27 mouse cellular contexts compared by ENCODE assay signal in the genomic region with DNA sequence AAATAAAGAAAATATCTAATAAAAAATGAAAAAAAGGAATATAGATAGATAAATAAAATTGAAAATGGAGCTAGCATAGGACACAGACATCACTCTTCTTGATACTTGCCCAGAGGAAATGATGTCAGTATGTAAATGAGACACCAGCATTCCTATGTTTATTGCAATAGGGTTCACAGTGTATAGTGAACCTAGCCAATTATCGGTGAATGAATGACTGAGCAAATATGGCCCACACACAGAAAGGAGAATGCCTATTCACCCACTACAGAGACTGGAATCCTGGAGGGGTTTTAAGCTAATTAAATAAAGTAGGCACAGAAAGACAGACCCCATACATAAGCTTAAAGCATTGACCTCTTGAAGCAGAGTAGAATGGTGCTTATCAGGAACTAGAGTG.
"Had no signal": no experiment of that assay in that cellular context is flagged by ENCODE, and none has a peak within 500 bp of the region (broad histone marks: within the 10 kb centered on the region; RNA-seq: fewer than 3 reads in every experiment).

No protein-coding gene starts in this region.

- H3K36me3 ChIP-seq: heart, embryonic 13.5 days; heart, embryonic 15.5 days; hindbrain, embryonic 13.5 days; hindbrain, embryonic 15.5 days; intestine, embryonic 15.5 days; limb, embryonic 13.5 days; limb, embryonic 15.5 days; liver, embryonic 12.5 days had no signal

- ATAC-seq: inflammation-experienced regulatory T-cells, adult 6 months; intestine, embryonic 15.5 days; intestine, postnatal 0 days; liver, embryonic 12.5 days had no signal

- H3K4me2 ChIP-seq: heart, embryonic 11.5 days; heart, embryonic 13.5 days; heart, embryonic 15.5 days; hindbrain, embryonic 13.5 days; hindbrain, embryonic 15.5 days; intestine, embryonic 15.5 days; limb, embryonic 13.5 days; limb, embryonic 15.5 days; liver, embryonic 12.5 days had no signal

- H3K9ac ChIP-seq: heart, embryonic 13.5 days; heart, embryonic 15.5 days; hindbrain, embryonic 13.5 days; hindbrain, embryonic 15.5 days; intestine, embryonic 15.5 days; limb, embryonic 13.5 days; limb, embryonic 15.5 days; liver, embryonic 12.5 days; liver, embryonic 14.5 days had no signal

- DNase-seq: gastrocnemius, postnatal 14 days; gastrocnemius, postnatal 36 days; heart, adult 11 months; heart, adult 2 months; heart, postnatal 14 days; heart, postnatal 36 days; kidney, adult 18-20 months; kidney, adult 8-10 months; kidney, postnatal 10 days; kidney, postnatal 25 days; kidney, postnatal 4 days; left cerebral cortex, postnatal 4 days; lung, adult 18-20 months had no signal

- H3K4me1 ChIP-seq: heart, embryonic 13.5 days; heart, embryonic 15.5 days; hindbrain, embryonic 13.5 days; hindbrain, embryonic 15.5 days; intestine, embryonic 15.5 days; limb, embryonic 13.5 days; limb, embryonic 15.5 days; liver, embryonic 12.5 days had no signal

- H3K9me3 ChIP-seq: heart, embryonic 13.5 days; heart, embryonic 15.5 days; hindbrain, embryonic 13.5 days; hindbrain, embryonic 15.5 days; intestine, embryonic 15.5 days; limb, embryonic 13.5 days; limb, embryonic 15.5 days; liver, embryonic 12.5 days had no signal

- H3K4me3 ChIP-seq: heart, adult 2 months; heart, embryonic 13.5 days; heart, embryonic 15.5 days; hindbrain, embryonic 13.5 days; hindbrain, embryonic 15.5 days; intestine, embryonic 15.5 days; layer of hippocampus, adult 2 months; left cerebral cortex, adult 2 months; limb, embryonic 13.5 days; limb, embryonic 15.5 days; liver, embryonic 12.5 days had no signal

- H3K27ac ChIP-seq: heart, adult 2 months; heart, embryonic 13.5 days; heart, embryonic 15.5 days; hindbrain, embryonic 13.5 days; hindbrain, embryonic 15.5 days; intestine, embryonic 15.5 days; layer of hippocampus, adult 2 months; left cerebral cortex, adult 2 months; limb, embryonic 13.5 days; limb, embryonic 15.5 days; liver, embryonic 12.5 days; liver, embryonic 14.5 days had no signal

- H3K27me3 ChIP-seq: heart, embryonic 13.5 days; heart, embryonic 15.5 days; hindbrain, embryonic 13.5 days; hindbrain, embryonic 15.5 days; intestine, embryonic 15.5 days; limb, embryonic 13.5 days; limb, embryonic 15.5 days; liver, embryonic 12.5 days had no signal
